Mouse (Mus musculus) ES-Bruce4 (cell line): Measurements from ENCODE around the gene Mvb12b.

Source experiments
- CTCF ChIP-seq: IDR thresholded peaks from one replicate; pipeline ENCODE4 v1.8.1; 2011; ENCODE audit warnings: low read depth, low read length
- EP300 ChIP-seq: IDR thresholded peaks from 2 replicates; pipeline ENCODE4 v1.6.1; 2011; ENCODE audit warnings: low read depth, low read length; ENCODE audit not compliant: insufficient read depth

- TF ChIP-seq EP300 (no peak), CTCF (no peak)
These were observed 82.1 kb downstream of the Mvb12b start for GRCm38 (mm10) chr2:33805640-33806039.
